Mouse (Mus musculus): ENCODE results near the gene Erbb3. TPM values are rescaled to one million over a fixed set of nuclear protein-coding genes. Genes with fewer than 3 reads are reported as not detected.
"Not testable (repeated sequence)": the region's sequence is repeated elsewhere in the genome, so short reads cannot be mapped to it uniquely, and the experiment has no call there.

The Erbb3 gene
- total RNA-seq, 2 experiments from 2014 or later, result 8.9 to 10.9 TPM

- DNase-seq (ENCODE audit: low spot score in 2 of 2), result peak in 1 of 2 experiments; percentile 40
Measured at GRCm38 (mm10) chr10:128565206-128565787, 24.2 kb downstream of the Erbb3 start.

GRCm38 (mm10) chr10:128563544-128563943, 25.9 kb downstream of the Erbb3 start:
- no peak for DNase-seq (ENCODE audit: low spot score in 2 of 2)

- no peak for DNase-seq (ENCODE audit: low spot score in 2 of 2)
Measured at GRCm38 (mm10) chr10:128556963-128557362, 32.5 kb downstream of the Erbb3 start.

- no peak for DNase-seq (ENCODE audit: low spot score in 2 of 2)
Measured at GRCm38 (mm10) chr10:128556286-128556685, 33.2 kb downstream of the Erbb3 start.

- DNase-seq (ENCODE audit: low spot score in 2 of 2), result not testable (repeated sequence)
Measured at GRCm38 (mm10) chr10:128555567-128555966, 33.9 kb downstream of the Erbb3 start.

- not testable (repeated sequence) for DNase-seq (ENCODE audit: low spot score in 2 of 2)
Measured at GRCm38 (mm10) chr10:128550144-128550823, 39.2 kb downstream of the Erbb3 start.

GRCm38 (mm10) chr10:128549682-128550057, 39.8 kb downstream of the Erbb3 start:
- not testable (repeated sequence) for DNase-seq (ENCODE audit: low spot score in 2 of 2)

- DNase-seq (ENCODE audit: low spot score in 2 of 2), result peak; percentile 70 to 80
Measured at GRCm38 (mm10) chr10:128548947-128549681, 40.3 kb downstream of the Erbb3 start, which contains the start of gene Rpl41. TSS of gene Rpl41 (minus strand) at chr10:128549305.

GRCm38 (mm10) chr10:128548051-128548791, 41.2 kb downstream of the Erbb3 start:
- not testable (repeated sequence) for DNase-seq (ENCODE audit: low spot score in 2 of 2)

- DNase-seq (ENCODE audit: low spot score in 2 of 2), result peak; percentile 70 to 82
Measured at GRCm38 (mm10) chr10:128547361-128548032, 42.0 kb downstream of the Erbb3 start, which contains the start of gene Zc3h10. TSS of gene Zc3h10 (minus strand) at chr10:128547774.

GRCm38 (mm10) chr10:128546787-128547186, 42.7 kb downstream of the Erbb3 start:
- no peak for DNase-seq (ENCODE audit: low spot score in 2 of 2)

- no peak for DNase-seq (ENCODE audit: low spot score in 2 of 2)
Measured at GRCm38 (mm10) chr10:128546361-128546760, 43.1 kb downstream of the Erbb3 start.

- no peak for DNase-seq (ENCODE audit: low spot score in 2 of 2)
Measured at GRCm38 (mm10) chr10:128545570-128545898, 43.9 kb downstream of the Erbb3 start.

- no peak for DNase-seq (ENCODE audit: low spot score in 2 of 2)
Measured at GRCm38 (mm10) chr10:128544674-128545569, 44.5 kb downstream of the Erbb3 start.

GRCm38 (mm10) chr10:128544151-128544657, 45.2 kb downstream of the Erbb3 start:
- no peak for DNase-seq (ENCODE audit: low spot score in 2 of 2)

- no peak for DNase-seq (ENCODE audit: low spot score in 2 of 2)
Measured at GRCm38 (mm10) chr10:128543100-128543499, 46.4 kb downstream of the Erbb3 start.

GRCm38 (mm10) chr10:128538340-128538870, 51.0 kb downstream of the Erbb3 start:
- DNase-seq (ENCODE audit: low spot score in 2 of 2), result no peak

GRCm38 (mm10) chr10:128536266-128536940, 53.0 kb downstream of the Erbb3 start:
- peak; percentile 64 to 81 for DNase-seq (ENCODE audit: low spot score in 2 of 2)
